Mouse (Mus musculus): Measurements from ENCODE around the gene Olfr522. TPM values are rescaled to one million over a fixed set of nuclear protein-coding genes. Genes with fewer than 3 reads are reported as not detected.

Gene Olfr522
- polyA plus RNA-seq, 1 experiment = not detected

GRCm38 (mm10) chr7:140186646-140187620, 22.4 kb upstream of the Olfr522 start:
- TF ChIP-seq POLR2A (IDR thresholded peaks at IDR 0.05; ENCODE audit: low read depth, low read length) (no peak), CTCF (conservative IDR thresholded peaks at IDR 0.05; ENCODE audit: insufficient read depth, insufficient read length, low read depth, low read length) (peak; percentile 91)
- WGBS = 48% methylated on average over 18 of the region's 18 CpGs
- peak; percentile 87 for DNase-seq
- no peaks in the 10 kb centered on the region for H3K27me3 ChIP-seq (replicated peaks; ENCODE audit: control insufficient read depth, insufficient read depth, low read length)
- no peak overlapping the region for H3K4me3 ChIP-seq (ENCODE audit: insufficient read depth, low read depth, low read length)
- H3K36me3 ChIP-seq (ENCODE audit: control insufficient read depth, insufficient read depth, low read length) = no peaks in the 10 kb centered on the region
- no peaks in the 10 kb centered on the region; the same call in 1 of the 2 replicates for H3K4me1 ChIP-seq (ENCODE audit: control insufficient read depth, insufficient read depth, low read length)
- no peak overlapping the region; the same call in 1 of the 2 replicates for H3K27ac ChIP-seq (ENCODE audit: insufficient read depth, low read depth, low read length)

DNA sequence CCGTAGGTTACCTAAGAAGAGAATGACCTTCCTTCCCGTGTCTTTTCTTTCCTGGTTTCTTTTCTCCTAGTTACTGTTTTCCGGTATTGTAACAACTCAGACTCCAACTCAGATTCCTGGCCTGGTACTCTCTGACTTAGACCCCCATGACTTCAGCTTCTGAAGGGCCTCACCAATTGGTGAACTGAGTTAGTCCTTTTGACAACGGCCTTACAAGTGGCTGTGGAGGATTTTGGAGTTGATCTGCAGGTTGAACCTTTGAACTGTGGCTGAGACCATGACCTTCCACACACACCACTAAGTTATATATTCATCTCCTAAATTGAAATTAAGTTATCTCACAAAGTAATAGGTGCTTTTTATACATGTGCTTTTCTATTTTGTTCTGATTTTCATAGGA, 19.6 kb upstream of the Olfr522 start:
- peak; percentile 56 for DNase-seq
- 72% methylated on average over 4 of the region's 4 CpGs for WGBS
- TF ChIP-seq CTCF (conservative IDR thresholded peaks at IDR 0.05; ENCODE audit: insufficient read depth, insufficient read length, low read depth, low read length) (no peak), POLR2A (IDR thresholded peaks at IDR 0.05; ENCODE audit: low read depth, low read length) (no peak)
- Histone ChIP-seq H3K4me3 (ENCODE audit: insufficient read depth, low read depth, low read length) (no peak overlapping the region), H3K27ac (ENCODE audit: insufficient read depth, low read depth, low read length) (no peak overlapping the region), H3K4me1 (ENCODE audit: control insufficient read depth, insufficient read depth, low read length) (no peaks in the 10 kb centered on the region; the same call in 1 of the 2 replicates), H3K36me3 (ENCODE audit: control insufficient read depth, insufficient read depth, low read length) (no peaks in the 10 kb centered on the region), H3K27me3 (replicated peaks; ENCODE audit: control insufficient read depth, insufficient read depth, low read length) (no peaks in the 10 kb centered on the region)

GRCm38 (mm10) chr7:140180692-140181091, 16.1 kb upstream of the Olfr522 start:
- 78% methylated on average over 2 of the region's 2 CpGs for WGBS
- Histone ChIP-seq H3K27ac (ENCODE audit: insufficient read depth, low read depth, low read length) (no peak overlapping the region), H3K27me3 (replicated peaks; ENCODE audit: control insufficient read depth, insufficient read depth, low read length) (no peaks in the 10 kb centered on the region), H3K4me3 (ENCODE audit: insufficient read depth, low read depth, low read length) (no peak overlapping the region), H3K4me1 (ENCODE audit: control insufficient read depth, insufficient read depth, low read length) (no peaks in the 10 kb centered on the region; the same call in 1 of the 2 replicates), H3K36me3 (ENCODE audit: control insufficient read depth, insufficient read depth, low read length) (no peaks in the 10 kb centered on the region)
- no peak for DNase-seq
- TF ChIP-seq POLR2A (IDR thresholded peaks at IDR 0.05; ENCODE audit: low read depth, low read length) = no peak
- TF ChIP-seq CTCF (conservative IDR thresholded peaks at IDR 0.05; ENCODE audit: insufficient read depth, insufficient read length, low read depth, low read length) = no peak

DNA sequence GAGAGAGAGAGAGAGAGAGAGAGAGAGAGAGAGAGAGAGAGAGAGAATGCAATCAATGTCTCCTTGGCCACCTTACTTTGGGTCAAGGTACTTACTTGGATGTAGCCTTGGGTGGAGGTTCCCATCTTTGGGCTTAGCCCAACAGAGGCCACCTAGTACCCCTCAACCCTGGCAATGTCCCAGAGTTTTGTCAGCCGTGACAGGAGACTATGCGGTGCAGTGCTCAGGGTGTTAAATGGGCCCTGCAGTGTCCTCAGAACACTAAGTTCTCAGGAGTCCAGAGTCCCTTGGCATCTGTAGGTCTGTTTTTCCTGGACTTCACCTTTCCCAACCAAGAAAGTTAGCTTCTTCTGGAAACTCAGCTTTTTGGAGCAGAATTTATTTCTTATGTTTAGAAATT, 14.6 kb upstream of the Olfr522 start:
- no peak overlapping the region for H3K27ac ChIP-seq (ENCODE audit: insufficient read depth, low read depth, low read length)
- H3K36me3 ChIP-seq (ENCODE audit: control insufficient read depth, insufficient read depth, low read length) = no peaks in the 10 kb centered on the region
- DNase-seq = peak; percentile 94
- no peaks in the 10 kb centered on the region for H3K27me3 ChIP-seq (replicated peaks; ENCODE audit: control insufficient read depth, insufficient read depth, low read length)
- TF ChIP-seq POLR2A (IDR thresholded peaks at IDR 0.05; ENCODE audit: low read depth, low read length) (no peak), CTCF (conservative IDR thresholded peaks at IDR 0.05; ENCODE audit: insufficient read depth, insufficient read length, low read depth, low read length) (no peak)
- no peak overlapping the region for H3K4me3 ChIP-seq (ENCODE audit: insufficient read depth, low read depth, low read length)
- WGBS = 35% methylated on average over 2 of the region's 2 CpGs
- no peaks in the 10 kb centered on the region; the same call in 1 of the 2 replicates for H3K4me1 ChIP-seq (ENCODE audit: control insufficient read depth, insufficient read depth, low read length)

- 21% methylated on average over 1 of the region's 1 CpGs for WGBS
- no peak for DNase-seq
- H3K4me3 ChIP-seq (ENCODE audit: insufficient read depth, low read depth, low read length) = no peak within 1 kb of the TSS
- no peaks in the 10 kb centered on the region for H3K36me3 ChIP-seq (ENCODE audit: control insufficient read depth, insufficient read depth, low read length)
- H3K27ac ChIP-seq (ENCODE audit: insufficient read depth, low read depth, low read length) = no peak within 1 kb of the TSS
- TF ChIP-seq POLR2A (IDR thresholded peaks at IDR 0.05; ENCODE audit: low read depth, low read length) = no peak
- TF ChIP-seq CTCF (conservative IDR thresholded peaks at IDR 0.05; ENCODE audit: insufficient read depth, insufficient read length, low read depth, low read length) = no peak
- no peaks in the 10 kb centered on the region for H3K27me3 ChIP-seq (replicated peaks; ENCODE audit: control insufficient read depth, insufficient read depth, low read length)
- peaks cover 8% of the 10 kb centered on the region; the same call in 1 of the 2 replicates for H3K4me1 ChIP-seq (ENCODE audit: control insufficient read depth, insufficient read depth, low read length)
Measured at GRCm38 (mm10) chr7:140172936-140173335, 8.4 kb upstream of the Olfr522 start, which contains the start of gene Olfr523. Gene Olfr523 (plus strand): TSS chr7:140173217.

- Histone ChIP-seq H3K36me3 (ENCODE audit: control insufficient read depth, insufficient read depth, low read length) (no peaks in the 10 kb centered on the region), H3K27me3 (replicated peaks; ENCODE audit: control insufficient read depth, insufficient read depth, low read length) (no peaks in the 10 kb centered on the region), H3K4me3 (ENCODE audit: insufficient read depth, low read depth, low read length) (no peak overlapping the region), H3K27ac (ENCODE audit: insufficient read depth, low read depth, low read length) (no peak overlapping the region; the same call in 1 of the 2 replicates), H3K4me1 (ENCODE audit: control insufficient read depth, insufficient read depth, low read length) (peaks cover 8% of the 10 kb centered on the region; the same call in 1 of the 2 replicates)
- WGBS = 70% methylated on average over 3 of the region's 3 CpGs
- DNase-seq = peak; percentile 81
- TF ChIP-seq POLR2A (IDR thresholded peaks at IDR 0.05; ENCODE audit: low read depth, low read length) (no peak), CTCF (conservative IDR thresholded peaks at IDR 0.05; ENCODE audit: insufficient read depth, insufficient read length, low read depth, low read length) (no peak)
Measured at GRCm38 (mm10) chr7:140170863-140171262, 6.3 kb upstream of the Olfr522 start.

- Histone ChIP-seq H3K36me3 (ENCODE audit: control insufficient read depth, insufficient read depth, low read length) (no peaks in the 10 kb centered on the region), H3K4me1 (ENCODE audit: control insufficient read depth, insufficient read depth, low read length) (peaks cover 8% of the 10 kb centered on the region; the same call in 1 of the 2 replicates), H3K27me3 (replicated peaks; ENCODE audit: control insufficient read depth, insufficient read depth, low read length) (no peaks in the 10 kb centered on the region), H3K4me3 (ENCODE audit: insufficient read depth, low read depth, low read length) (no peak overlapping the region), H3K27ac (ENCODE audit: insufficient read depth, low read depth, low read length) (no peak overlapping the region)
- WGBS = 43% methylated on average over 4 of the region's 4 CpGs
- no peak for TF ChIP-seq POLR2A (IDR thresholded peaks at IDR 0.05; ENCODE audit: low read depth, low read length)
- TF ChIP-seq CTCF (conservative IDR thresholded peaks at IDR 0.05; ENCODE audit: insufficient read depth, insufficient read length, low read depth, low read length) = no peak
- DNase-seq = peak; percentile 73
Measured at GRCm38 (mm10) chr7:140169386-140169785, 4.8 kb upstream of the Olfr522 start.
